In the genomic region with DNA sequence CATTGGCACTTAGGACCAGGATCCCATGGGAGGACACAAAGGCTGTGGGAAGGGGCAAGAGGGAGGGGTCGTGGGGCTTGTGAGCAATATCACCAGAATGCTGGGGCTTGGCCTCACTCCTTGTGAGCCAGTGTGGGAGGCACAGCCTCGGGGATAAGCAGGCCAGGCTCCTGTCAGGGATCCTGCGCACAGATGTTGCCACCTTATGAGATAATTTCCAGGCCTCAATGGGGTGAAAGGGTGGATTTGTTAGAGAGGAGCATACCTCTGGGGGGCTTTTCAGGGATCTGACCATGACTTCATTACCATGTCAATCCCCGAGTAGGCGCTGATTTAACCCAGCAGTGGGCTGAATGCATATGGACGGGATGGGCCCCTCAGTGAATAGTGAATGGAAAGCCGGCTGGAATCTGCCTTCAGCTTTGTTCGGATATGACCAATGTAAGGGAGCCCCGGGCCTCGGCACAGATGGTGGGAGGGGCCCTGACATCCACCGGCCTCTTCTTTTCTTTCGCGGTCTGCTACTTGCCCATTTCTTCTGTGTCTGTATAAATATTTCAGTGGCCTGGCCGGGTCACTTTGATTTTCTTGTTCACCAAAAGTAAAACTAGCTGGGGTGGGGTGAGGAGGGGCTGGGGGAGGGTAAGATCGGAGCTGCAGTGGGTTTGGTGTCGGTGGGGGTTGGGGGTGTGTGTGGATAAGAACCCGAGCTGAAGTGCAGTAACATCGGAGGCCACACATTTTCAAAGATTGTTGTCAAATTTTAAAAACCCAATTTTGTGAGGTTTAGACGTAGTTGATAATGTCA, we compare ENCODE assay signal across 11 mouse cellular contexts. TPM values are rescaled to one million over a fixed set of nuclear protein-coding genes. Genes with fewer than 3 reads are reported as not detected.
DNase-seq lines count a peak whose midpoint lies in the region; ATAC-seq lines count a peak whose summit lies in the region.
"Had no signal": no experiment of that assay in that cellular context is flagged by ENCODE, and none has a peak within 500 bp of the region (broad histone marks: within the 10 kb centered on the region; RNA-seq: fewer than 3 reads in every experiment).

No protein-coding gene starts in this region.

- peak; percentile 95 for ATAC-seq in forebrain, embryonic 13.5 days
- ATAC-seq in limb, embryonic 13.5 days (ENCODE audit: low FRiP score, low read depth): no peak
- ATAC-seq in frontal cortex, adult (ENCODE audit: low TSS enrichment): no peak

- H3K4me1 ChIP-seq in forebrain, embryonic 13.5 days: peaks cover 47% of the 10 kb centered on the region
- peaks cover 62% of the 10 kb centered on the region for H3K4me1 ChIP-seq in limb, embryonic 13.5 days

- peak overlapping the region; percentile 43 for H3K4me2 ChIP-seq in forebrain, embryonic 13.5 days
- peak overlapping the region; percentile 9; the same call in 1 of the 2 replicates for H3K4me2 ChIP-seq in limb, embryonic 13.5 days (replicated peaks)

- H3K27me3 ChIP-seq in forebrain, embryonic 13.5 days: no peaks in the 10 kb centered on the region
- H3K27me3 ChIP-seq in limb, embryonic 13.5 days: no peaks in the 10 kb centered on the region
- H3K27me3 ChIP-seq: CH12.LX had no signal

- no peak overlapping the region for H3K4me3 ChIP-seq in forebrain, embryonic 13.5 days
- no peak overlapping the region for H3K4me3 ChIP-seq in limb, embryonic 13.5 days
- H3K4me3 ChIP-seq: layer of hippocampus, adult 2 months had no signal

- 0 out of 2 replicates have a peak overlapping the region, but pooled peaks have one; percentile 8 for H3K9ac ChIP-seq in forebrain, embryonic 13.5 days
- H3K9ac ChIP-seq in limb, embryonic 13.5 days: no peak overlapping the region

- 2% methylated on average over 19 of the region's 19 CpGs for WGBS in forebrain, embryonic 13.5 days
- 18% methylated on average over 19 of the region's 19 CpGs for WGBS in limb, embryonic 13.5 days

- no peaks in the 10 kb centered on the region for H3K36me3 ChIP-seq in forebrain, embryonic 13.5 days (ENCODE audit: poor library complexity, severe bottlenecking)
- H3K36me3 ChIP-seq in limb, embryonic 13.5 days: no peaks in the 10 kb centered on the region

- peak overlapping the region; percentile 81 for H3K27ac ChIP-seq in forebrain, embryonic 13.5 days
- peak overlapping the region; percentile 58 for H3K27ac ChIP-seq in limb, embryonic 13.5 days
- H3K27ac ChIP-seq: layer of hippocampus, adult 2 months had no signal

- DNase-seq in left cerebral cortex, postnatal 4 days: peak; percentile 16
- DNase-seq in left cerebral cortex, adult 18-20 months (ENCODE audit: low spot score in 2 of 2): no peak
- DNase-seq in retina, postnatal 1 day: peak; percentile 50
- DNase-seq in adrenal gland, postnatal 14 days: no peak
- no peak for DNase-seq in right cerebral cortex, adult 2 months (ENCODE audit: low spot score in 2 of 2)
- DNase-seq: lung, postnatal 10 days had no signal

- intact Hi-C loops in left cerebral cortex, postnatal 4 days (cut with DNase I): no loop called here

- no peaks in the 10 kb centered on the region; the same call in 1 of the 2 replicates for H3K9me3 ChIP-seq in forebrain, embryonic 13.5 days (replicated peaks)
- H3K9me3 ChIP-seq in limb, embryonic 13.5 days: no peaks in the 10 kb centered on the region

RNA-seq across cellular contexts. Expression of a gene that starts 27.7 kb away (rescaled TPM):
- 100 to 1,000 TPM; 174 to 182 TPM for total RNA-seq in left cerebral cortex, postnatal 4 days (2021)
- 100 to 1,000 TPM; 127 to 156 TPM for total RNA-seq in left cerebral cortex, adult 18-20 months (2021)
- 195 and 253 TPM in 2 replicates for polyA plus RNA-seq in forebrain, embryonic 13.5 days (2015; fragmentation: Nextera tagmentation; extraction: Ambion mirVana)
- polyA plus RNA-seq in limb, embryonic 13.5 days (2015; fragmentation: Nextera tagmentation; extraction: Ambion mirVana): 388 and 402 TPM in 2 replicates
- 359 and 395 TPM in 2 replicates for total RNA-seq in adrenal gland, postnatal 14 days (2021)

Comparison
In these comparisons a context has a peak if more than half of its experiments do, and no peak if none do; other contexts are left out.
1. DNase-seq: peak in left cerebral cortex, postnatal 4 days (single experiment) and retina, postnatal 1 day (single experiment); none in left cerebral cortex, adult 18-20 months (0 of 2), adrenal gland, postnatal 14 days (single experiment) and right cerebral cortex, adult 2 months (0 of 2).